In genomic region chr8:83568755-83569154, GRCm38 (mm10) we compare ENCODE assay signal across 25 mouse cellular contexts. TPM values are rescaled to one million over a fixed set of nuclear protein-coding genes. Genes with fewer than 3 reads are reported as not detected.
A peak's percentile ranks its signal among the peaks of the same experiment; 100 is the strongest.
DNase-seq lines count a peak whose midpoint lies in the region; ATAC-seq and TF ChIP-seq lines count a peak whose summit lies in the region.
"Had no signal": no experiment of that assay in that cellular context is flagged by ENCODE, and none has a peak within 500 bp of the region (broad histone marks: within the 10 kb centered on the region; RNA-seq: fewer than 3 reads in every experiment).

No protein-coding gene starts in this region.

- no peak overlapping the region for H3K9ac ChIP-seq in kidney, embryonic 16.5 days (replicated peaks; ENCODE audit: low read length)
- H3K9ac ChIP-seq in kidney, embryonic 15.5 days, result no peak overlapping the region

- H3K4me3 ChIP-seq in gastrocnemius, adult 2 months, result peak overlapping the region; percentile 84
- H3K4me3 ChIP-seq in kidney, embryonic 16.5 days (ENCODE audit: low read length), result no peak overlapping the region
- H3K4me3 ChIP-seq in kidney, embryonic 15.5 days (replicated peaks), result no peak overlapping the region
- H3K4me3 ChIP-seq: heart, adult 2 months had no signal

- ATAC-seq in kidney, embryonic 16.5 days (ENCODE audit: low FRiP score, low TSS enrichment), result no peak
- ATAC-seq in kidney, embryonic 15.5 days (replicated peaks; ENCODE audit: low FRiP score), result no peak

- intact Hi-C loops in gastrocnemius, adult 2 months (cut with DNase I), result loop anchor here (5.0 kb wide), 1 partner anchor 39 kb away; the partner anchor contains the start of genes Dnajb1 and Tecr
- intact Hi-C loops in gastrocnemius, postnatal 14 days (cut with DNase I; ENCODE audit: low total_unique reads), result loop anchor here (5.0 kb wide), 1 partner anchor 39 kb away; the partner anchor contains the start of genes Dnajb1 and Tecr

- peak; percentile 1 for DNase-seq in adrenal gland, adult 2 months
- no peak for DNase-seq in adrenal gland, postnatal 25 days
- peak; percentile 17 for DNase-seq in gastrocnemius, adult 2 months
- no peak for DNase-seq in gastrocnemius, postnatal 14 days
- peak; percentile 2 for DNase-seq in right cerebral cortex, adult 18-20 months
- DNase-seq in right cerebral cortex, postnatal 36 days (ENCODE audit: low spot score in 2 of 2), result no peak
- DNase-seq: adrenal gland, adult 8-10 months; left cerebral cortex, postnatal 4 days; spleen, adult 18-20 months; thymus, postnatal 25 days had no signal

- peaks cover 39% of the 10 kb centered on the region for H3K36me3 ChIP-seq in kidney, embryonic 16.5 days (ENCODE audit: insufficient read depth, low read length)
- peaks cover 46% of the 10 kb centered on the region for H3K36me3 ChIP-seq in kidney, embryonic 15.5 days

- H3K4me2 ChIP-seq in kidney, embryonic 16.5 days (replicated peaks; ENCODE audit: low read depth, low read length), result no peak overlapping the region
- no peak overlapping the region for H3K4me2 ChIP-seq in kidney, embryonic 15.5 days
- H3K4me2 ChIP-seq: hindbrain, embryonic 14.5 days had no signal

- no peaks in the 10 kb centered on the region for H3K27me3 ChIP-seq in kidney, embryonic 16.5 days (ENCODE audit: insufficient read depth, low read length)
- H3K27me3 ChIP-seq in kidney, embryonic 15.5 days, result no peaks in the 10 kb centered on the region
- H3K27me3 ChIP-seq: midbrain, embryonic 12.5 days; neural tube, embryonic 13.5 days had no signal

- WGBS in kidney, embryonic 16.5 days, result 76% methylated on average over 5 of the region's 5 CpGs
- 75% methylated on average over 5 of the region's 5 CpGs for WGBS in kidney, embryonic 15.5 days

- peak overlapping the region; percentile 56 for H3K27ac ChIP-seq in gastrocnemius, adult 2 months
- peak overlapping the region; percentile 7; the same call in 1 of the 2 replicates for H3K27ac ChIP-seq in kidney, embryonic 16.5 days (ENCODE audit: low read length)
- no peak overlapping the region for H3K27ac ChIP-seq in kidney, embryonic 15.5 days
- H3K27ac ChIP-seq: forebrain, embryonic 10.5 days; heart, adult 2 months; hindbrain, embryonic 14.5 days; neural tube, embryonic 13.5 days had no signal

- H3K9me3 ChIP-seq in kidney, embryonic 16.5 days (ENCODE audit: low read length), result no peaks in the 10 kb centered on the region
- H3K9me3 ChIP-seq in kidney, embryonic 15.5 days (replicated peaks), result no peaks in the 10 kb centered on the region
- H3K9me3 ChIP-seq: forebrain, embryonic 10.5 days; midbrain, embryonic 12.5 days; neural tube, embryonic 13.5 days had no signal

- H3K4me1 ChIP-seq in kidney, embryonic 16.5 days (ENCODE audit: insufficient read depth, low read length), result peaks cover 19% of the 10 kb centered on the region
- peaks cover 36% of the 10 kb centered on the region for H3K4me1 ChIP-seq in kidney, embryonic 15.5 days

- TF ChIP-seq CTCF in gastrocnemius, adult 2 months (IDR thresholded peaks at IDR 0.05), result no peak

RNA-seq across cellular contexts. Expression of gene Ndufb7, which starts 2.3 kb away (rescaled TPM):
- 100 to 1,000 TPM; 209 to 258 TPM for total RNA-seq in adrenal gland, adult 2 months (2021)
- polyA plus RNA-seq in adrenal gland, adult 2 months (2012; rRNA removed), result 402 and 495 TPM in 2 replicates
- 223 and 229 TPM in 2 replicates for total RNA-seq in adrenal gland, postnatal 25 days (2021)
- 100 to 1,000 TPM; 282 to 397 TPM for total RNA-seq in gastrocnemius, adult 2 months (2021)
- total RNA-seq in gastrocnemius, postnatal 14 days (2021), result 100 to 1,000 TPM; 439 to 462 TPM
- polyA plus RNA-seq in kidney, embryonic 16.5 days (2015; fragmentation: Nextera tagmentation; extraction: Ambion mirVana), result 356 and 362 TPM in 2 replicates
- 344 and 353 TPM in 2 replicates for polyA plus RNA-seq in kidney, embryonic 15.5 days (2015; fragmentation: Nextera tagmentation; extraction: Ambion mirVana)

RNA-seq across cellular contexts. Expression of gene Olfr370, which starts 33.2 kb away (rescaled TPM):
- total RNA-seq in adrenal gland, adult 2 months (2021), result not detected
- not detected in 2 replicates for polyA plus RNA-seq in adrenal gland, adult 2 months (2012; rRNA removed)
- total RNA-seq in adrenal gland, postnatal 25 days (2021), result not detected in 2 replicates
- total RNA-seq in gastrocnemius, adult 2 months (2021), result not detected
- not detected for total RNA-seq in gastrocnemius, postnatal 14 days (2021)
- polyA plus RNA-seq in kidney, embryonic 16.5 days (2015; fragmentation: Nextera tagmentation; extraction: Ambion mirVana), result not detected in 2 replicates
- polyA plus RNA-seq in kidney, embryonic 15.5 days (2015; fragmentation: Nextera tagmentation; extraction: Ambion mirVana), result not detected in 2 replicates
- total RNA-seq: adrenal gland, adult 8-10 months; gastrocnemius, adult 8-10 months; heart, adult 2 months; heart, postnatal 10 days; layer of hippocampus, adult 8-10 months; left cerebral cortex, adult 18-20 months; left cerebral cortex, postnatal 4 days; liver, adult 2 months had no signal
- polyA plus RNA-seq: cerebellum, adult 2 months; forebrain, embryonic 10.5 days; heart, adult 2 months; intestine, embryonic 14.5 days; liver, adult 2 months; lung, embryonic 16.5 days; midbrain, embryonic 12.5 days had no signal

RNA-seq across cellular contexts. Expression of gene Tecr, which starts 39.0 kb away (rescaled TPM):
- total RNA-seq in adrenal gland, adult 2 months (2021), result 100 to 1,000 TPM; 409 to 723 TPM
- 1,113 and 1,272 TPM in 2 replicates for polyA plus RNA-seq in adrenal gland, adult 2 months (2012; rRNA removed)
- total RNA-seq in adrenal gland, postnatal 25 days (2021), result 582 and 661 TPM in 2 replicates
- 100 to 1,000 TPM; 416 to 566 TPM for total RNA-seq in gastrocnemius, adult 2 months (2021)
- 100 to 1,000 TPM; 474 to 504 TPM for total RNA-seq in gastrocnemius, postnatal 14 days (2021)
- 631 and 669 TPM in 2 replicates for polyA plus RNA-seq in kidney, embryonic 16.5 days (2015; fragmentation: Nextera tagmentation; extraction: Ambion mirVana)
- 577 and 605 TPM in 2 replicates for polyA plus RNA-seq in kidney, embryonic 15.5 days (2015; fragmentation: Nextera tagmentation; extraction: Ambion mirVana)

RNA-seq across cellular contexts. Expression of gene Dnajb1, which starts 39.2 kb away (rescaled TPM):
- 10 to 100 TPM; 21.8 to 61.9 TPM for total RNA-seq in adrenal gland, adult 2 months (2021)
- polyA plus RNA-seq in adrenal gland, adult 2 months (2012; rRNA removed), result 21.8 and 27.3 TPM in 2 replicates
- 27.7 and 28.0 TPM in 2 replicates for total RNA-seq in adrenal gland, postnatal 25 days (2021)
- 10 to 100 TPM in 1 of 2 experiments, 1 to 10 TPM in 1; 3.6 to 11.8 TPM for total RNA-seq in gastrocnemius, adult 2 months (2021)
- 1 to 10 TPM; 7.0 to 7.4 TPM for total RNA-seq in gastrocnemius, postnatal 14 days (2021)
- polyA plus RNA-seq in kidney, embryonic 16.5 days (2015; fragmentation: Nextera tagmentation; extraction: Ambion mirVana), result 67.5 and 68.0 TPM in 2 replicates
- 59.1 and 60.4 TPM in 2 replicates for polyA plus RNA-seq in kidney, embryonic 15.5 days (2015; fragmentation: Nextera tagmentation; extraction: Ambion mirVana)

Comparison
In these comparisons a context has a peak if more than half of its experiments do, and no peak if none do; other contexts are left out.
1. DNase-seq: peak in adrenal gland, adult 2 months (single experiment), gastrocnemius, adult 2 months (single experiment) and right cerebral cortex, adult 18-20 months (single experiment); none in adrenal gland, postnatal 25 days (single experiment), gastrocnemius, postnatal 14 days (single experiment) and right cerebral cortex, postnatal 36 days (0 of 2).